Mouse (Mus musculus): ENCODE measurements at regions not wholly inside any gene's neighbourhood (a gene's known extent, or its start where the extent isn't known, plus 50 kb on each side); places are given as distances from the start of the nearest gene placed in this dataset.

- no peak for TF ChIP-seq CTCF (IDR thresholded peaks at IDR 0.05; ENCODE audit: low read depth)
- no peak for TF ChIP-seq EP300 (IDR thresholded peaks at IDR 0.05; ENCODE audit: low read depth)
Measured at GRCm38 (mm10) chr12:10572378-10572650, 181.7 kb downstream of the Rdh14 start.

All from liver, embryonic 14.5 days (tissue).